Mouse (Mus musculus): Measurements from ENCODE around the gene Msh2.
"Not testable (repeated sequence)": the region's sequence is repeated elsewhere in the genome, so short reads cannot be mapped to it uniquely, and the experiment has no call there.

Gene Msh2

GRCm38 (mm10) chr17:87671890-87672660, at the start of gene Msh2:
Gene Msh2, plus strand, starts transcription at chr17:87672330.
- peak; percentile 100 for DNase-seq

- DNase-seq: no peak
Measured at GRCm38 (mm10) chr17:87625510-87626086, 46.5 kb upstream of the Msh2 start.

GRCm38 (mm10) chr17:87628144-87628543, 44.0 kb upstream of the Msh2 start:
- DNase-seq: no peak

GRCm38 (mm10) chr17:87628706-87629105, 43.4 kb upstream of the Msh2 start:
- no peak for DNase-seq

- no peak for DNase-seq
Measured at GRCm38 (mm10) chr17:87637056-87637389, 35.1 kb upstream of the Msh2 start.

GRCm38 (mm10) chr17:87639242-87639641, 32.9 kb upstream of the Msh2 start:
- DNase-seq: no peak

GRCm38 (mm10) chr17:87640272-87640671, 31.9 kb upstream of the Msh2 start:
- no peak for DNase-seq

- no peak for DNase-seq
Measured at GRCm38 (mm10) chr17:87641006-87641405, 31.1 kb upstream of the Msh2 start.

- DNase-seq: no peak
Measured at GRCm38 (mm10) chr17:87642744-87643143, 29.4 kb upstream of the Msh2 start.

- not testable (repeated sequence) for DNase-seq
Measured at GRCm38 (mm10) chr17:87655616-87656015, 16.5 kb upstream of the Msh2 start.

- not testable (repeated sequence) for DNase-seq
Measured at GRCm38 (mm10) chr17:87661958-87662573, 10.1 kb upstream of the Msh2 start.

- DNase-seq: no peak
Measured at GRCm38 (mm10) chr17:87664238-87664637, 7.9 kb upstream of the Msh2 start.

GRCm38 (mm10) chr17:87665066-87665822, 6.9 kb upstream of the Msh2 start:
- DNase-seq: no peak

- DNase-seq: no peak
Measured at GRCm38 (mm10) chr17:87672677-87673286, 652 bp downstream of the Msh2 start.

GRCm38 (mm10) chr17:87676916-87677474, 4.9 kb downstream of the Msh2 start:
- not testable (repeated sequence) for DNase-seq

GRCm38 (mm10) chr17:87677656-87678055, 5.5 kb downstream of the Msh2 start:
- no peak for DNase-seq

GRCm38 (mm10) chr17:87689217-87689616, 17.1 kb downstream of the Msh2 start:
- no peak for DNase-seq

- no peak for DNase-seq
Measured at GRCm38 (mm10) chr17:87691958-87692357, 19.8 kb downstream of the Msh2 start.

- no peak for DNase-seq
Measured at GRCm38 (mm10) chr17:87695874-87696465, 23.8 kb downstream of the Msh2 start.

GRCm38 (mm10) chr17:87696814-87697213, 24.7 kb downstream of the Msh2 start:
- no peak for DNase-seq

GRCm38 (mm10) chr17:87698996-87699765, 27.1 kb downstream of the Msh2 start:
- peak; percentile 87 for DNase-seq
